Mouse (Mus musculus) lung, postnatal 0 days (tissue): Measurements from ENCODE around the gene Scyl2.

Experiments used
- CTCF ChIP-seq: IDR thresholded peaks from 2 replicates; pipeline ENCODE4 v1.5.1; 2016; ENCODE audit warnings: antibody characterized with exemption, mild to moderate bottlenecking
- EP300 ChIP-seq: IDR thresholded peaks from 2 replicates; pipeline ENCODE4 v1.6.1; 2016; ENCODE audit warnings: antibody characterized with exemption, mild to moderate bottlenecking, control low read depth

GRCm38 (mm10) chr10:89592797-89593196, 93.3 kb downstream of the Scyl2 start:
- no peak for TF ChIP-seq CTCF
- no peak for TF ChIP-seq EP300
